ENCODE assay signal across 8 mouse cellular contexts in genomic region chr1:63182636-63183270, GRCm38 (mm10). TPM values are rescaled to one million over a fixed set of nuclear protein-coding genes. Genes with fewer than 3 reads are reported as not detected.
DNase-seq lines count a peak whose midpoint lies in the region; ATAC-seq and TF ChIP-seq lines count a peak whose summit lies in the region.
"Had no signal": no experiment of that assay in that cellular context is flagged by ENCODE, and none has a peak within 500 bp of the region (broad histone marks: within the 10 kb centered on the region; RNA-seq: fewer than 3 reads in every experiment).

No protein-coding gene starts in this region.

- H3K36me3 ChIP-seq in forebrain, embryonic 10.5 days (replicated peaks), result peaks cover 50% of the 10 kb centered on the region
- H3K36me3 ChIP-seq in kidney, postnatal 0 days (ENCODE audit: insufficient read depth, low read length), result peaks cover 13% of the 10 kb centered on the region; the same call in 1 of the 2 replicates

- no peaks in the 10 kb centered on the region for H3K27me3 ChIP-seq in forebrain, embryonic 10.5 days (ENCODE audit: poor library complexity, severe bottlenecking)
- H3K27me3 ChIP-seq in kidney, postnatal 0 days (ENCODE audit: insufficient read depth, low read length), result no peaks in the 10 kb centered on the region
- H3K27me3 ChIP-seq: liver, embryonic 13.5 days had no signal

- H3K4me3 ChIP-seq in forebrain, embryonic 10.5 days, result no peak overlapping the region
- no peak overlapping the region for H3K4me3 ChIP-seq in kidney, postnatal 0 days (replicated peaks; ENCODE audit: low read depth, low read length)
- H3K4me3 ChIP-seq: liver, embryonic 13.5 days had no signal

- DNase-seq in spleen, postnatal 10 days (ENCODE audit: low spot score in 2 of 2), result peak; percentile 32 to 71
- DNase-seq in spleen, adult 12 weeks (ENCODE audit: low spot score), result no peak
- DNase-seq in adrenal gland, postnatal 14 days, result peak; percentile 52
- peak; percentile 50 for DNase-seq in forebrain, embryonic 10.5 days (ENCODE audit: extremely low spot score, low spot score)
- peak; percentile 69 for DNase-seq in kidney, postnatal 0 days (ENCODE audit: low spot score)
- DNase-seq in lung, adult 18-20 months, result peak; percentile 24 to 32
- DNase-seq in right cerebral cortex, postnatal 14 days, result peak; percentile 64
- DNase-seq: liver, embryonic 13.5 days had no signal

- H3K9ac ChIP-seq in kidney, postnatal 0 days (ENCODE audit: low read depth, low read length), result no peak overlapping the region
- H3K9ac ChIP-seq: liver, embryonic 13.5 days had no signal

- no peak overlapping the region for H3K27ac ChIP-seq in forebrain, embryonic 10.5 days
- no peak overlapping the region for H3K27ac ChIP-seq in kidney, postnatal 0 days
- H3K27ac ChIP-seq: liver, embryonic 13.5 days had no signal

- H3K9me3 ChIP-seq in forebrain, embryonic 10.5 days, result no peaks in the 10 kb centered on the region
- no peaks in the 10 kb centered on the region for H3K9me3 ChIP-seq in kidney, postnatal 0 days (replicated peaks; ENCODE audit: low read length)
- H3K9me3 ChIP-seq: liver, embryonic 13.5 days had no signal

- ATAC-seq in kidney, postnatal 0 days (replicated peaks; ENCODE audit: low FRiP score, low read depth), result no peak

- 61% methylated on average over 10 of the region's 10 CpGs for WGBS in forebrain, embryonic 10.5 days
- WGBS in kidney, postnatal 0 days, result 65% methylated on average over 10 of the region's 10 CpGs

- peak; percentile 74 for TF ChIP-seq CTCF in kidney, postnatal 0 days (IDR thresholded peaks at IDR 0.05; ENCODE audit: low read depth)

- H3K4me2 ChIP-seq in kidney, postnatal 0 days (ENCODE audit: low read length), result no peak overlapping the region
- H3K4me2 ChIP-seq: liver, embryonic 13.5 days had no signal

- peaks cover 15% of the 10 kb centered on the region for H3K4me1 ChIP-seq in forebrain, embryonic 10.5 days
- H3K4me1 ChIP-seq in kidney, postnatal 0 days (replicated peaks; ENCODE audit: insufficient read depth, low read length), result peaks cover 3% of the 10 kb centered on the region; the same call in 1 of the 2 replicates

RNA-seq across cellular contexts. Expression of gene Ndufs1, which starts 6.1 kb away (rescaled TPM):
- 359 and 361 TPM in 2 replicates for total RNA-seq in adrenal gland, postnatal 14 days (2021)
- polyA plus RNA-seq in forebrain, embryonic 10.5 days (2016; fragmentation: Nextera tagmentation; extraction: Ambion mirVana), result 147 and 151 TPM in 2 replicates
- 178 and 181 TPM in 2 replicates for polyA plus RNA-seq in kidney, postnatal 0 days (2015; fragmentation: Nextera tagmentation; extraction: Ambion mirVana)

RNA-seq across cellular contexts. Expression of gene Eef1b2, which starts 6.1 kb away (rescaled TPM):
- 615 and 729 TPM in 2 replicates for total RNA-seq in adrenal gland, postnatal 14 days (2021)
- polyA plus RNA-seq in forebrain, embryonic 10.5 days (2016; fragmentation: Nextera tagmentation; extraction: Ambion mirVana), result 642 and 649 TPM in 2 replicates
- polyA plus RNA-seq in kidney, postnatal 0 days (2015; fragmentation: Nextera tagmentation; extraction: Ambion mirVana), result 545 and 580 TPM in 2 replicates

RNA-seq across cellular contexts. Expression of gene Gpr1, which starts 31.6 kb away (rescaled TPM):
- total RNA-seq in adrenal gland, postnatal 14 days (2021), result 0.22 and 0.56 TPM in 2 replicates
- polyA plus RNA-seq in forebrain, embryonic 10.5 days (2016; fragmentation: Nextera tagmentation; extraction: Ambion mirVana), result 0.26 and 0.33 TPM in 2 replicates
- 0.15 and 0.17 TPM in 2 replicates for polyA plus RNA-seq in kidney, postnatal 0 days (2015; fragmentation: Nextera tagmentation; extraction: Ambion mirVana)
- polyA plus RNA-seq: liver, embryonic 13.5 days had no signal
